Mouse (Mus musculus): ENCODE data around the gene Epha7.

Epha7 gene

GRCm38 (mm10) chr4:28812691-28813289 is at the start of gene Epha7:
Gene Epha7, plus strand, starts transcription at chr4:28813131.
- peak; percentile 96 for DNase-seq

- DNase-seq: no peak
These were observed 29.0 kb upstream of the Epha7 start for GRCm38 (mm10) chr4:28783961-28784360.

- peak; percentile 47 for DNase-seq
These were observed 4.1 kb upstream of the Epha7 start for GRCm38 (mm10) chr4:28808800-28809199.

GRCm38 (mm10) chr4:28809703-28810102 is 3.2 kb upstream of the Epha7 start:
- DNase-seq: no peak

GRCm38 (mm10) chr4:28813551-28814475 is 882 bp downstream of the Epha7 start:
- peak; percentile 13 for DNase-seq

GRCm38 (mm10) chr4:28814476-28814815 is 1.5 kb downstream of the Epha7 start:
- no peak for DNase-seq

GRCm38 (mm10) chr4:28814816-28815620 is 2.1 kb downstream of the Epha7 start:
- DNase-seq: peak; percentile 36

- DNase-seq: no peak
These were observed 2.6 kb downstream of the Epha7 start for GRCm38 (mm10) chr4:28815621-28815920.

GRCm38 (mm10) chr4:28823616-28824015 is 10.7 kb downstream of the Epha7 start:
- DNase-seq: no peak

- DNase-seq: peak; percentile 5
These were observed 11.7 kb downstream of the Epha7 start for GRCm38 (mm10) chr4:28824616-28825015.

- DNase-seq: no peak
These were observed 24.7 kb downstream of the Epha7 start for GRCm38 (mm10) chr4:28837669-28838068.

GRCm38 (mm10) chr4:28846311-28846710 is 33.4 kb downstream of the Epha7 start:
- no peak for DNase-seq

GRCm38 (mm10) chr4:28850388-28850787 is 37.5 kb downstream of the Epha7 start:
- DNase-seq: no peak

GRCm38 (mm10) chr4:28862845-28863666 is 50.1 kb downstream of the Epha7 start:
- DNase-seq: no peak

- no peak for DNase-seq
These were observed 53.5 kb downstream of the Epha7 start for GRCm38 (mm10) chr4:28866411-28866810.

- DNase-seq: no peak
These were observed 58.7 kb downstream of the Epha7 start for GRCm38 (mm10) chr4:28871615-28872014.

- DNase-seq: no peak
These were observed 68.5 kb downstream of the Epha7 start for GRCm38 (mm10) chr4:28881271-28882044.

GRCm38 (mm10) chr4:28889630-28890029 is 76.7 kb downstream of the Epha7 start:
- DNase-seq: no peak

GRCm38 (mm10) chr4:28890102-28890501 is 77.2 kb downstream of the Epha7 start:
- no peak for DNase-seq

- no peak for DNase-seq
These were observed 82.5 kb downstream of the Epha7 start for GRCm38 (mm10) chr4:28895480-28895879.

- no peak for DNase-seq
These were observed 86.4 kb downstream of the Epha7 start for GRCm38 (mm10) chr4:28899373-28899772.

GRCm38 (mm10) chr4:28899783-28900182 is 86.9 kb downstream of the Epha7 start:
- DNase-seq: no peak
